Mouse (Mus musculus): Measurements from ENCODE around the gene Scn5a. TPM values are rescaled to one million over a fixed set of nuclear protein-coding genes. Genes with fewer than 3 reads are reported as not detected.
A peak's percentile ranks its signal among the peaks of the same experiment; 100 is the strongest.

Scn5a gene
- total and polyA plus RNA-seq, 3 experiments: 0.03 TPM; not detected in 2

GRCm38 (mm10) chr9:119580668-119581067 lies 1.9 kb upstream of the Scn5a start:
- no peaks in the 10 kb centered on the region for H3K27me3 ChIP-seq (ENCODE audit: control insufficient read depth in 1 of 2, insufficient read depth in 2 of 2, low read length in 2 of 2)

GRCm38 (mm10) chr9:119580187-119580586 lies 1.4 kb upstream of the Scn5a start:
- TF ChIP-seq MAZ (IDR thresholded peaks at IDR 0.05; ENCODE audit: low read depth, low read length) (no peak), MAX (IDR thresholded peaks at IDR 0.05; ENCODE audit: low read length) (no peak), EP300 (IDR thresholded peaks at IDR 0.05; ENCODE audit: low read depth in 1 of 2, low read length in 2 of 2) (no peak), HCFC1 (IDR thresholded peaks at IDR 0.05; ENCODE audit: low read depth, low read length) (no peak), USF2 (IDR thresholded peaks at IDR 0.05; ENCODE audit: borderline replicate concordance in 1 of 2, insufficient read depth in 1 of 2, low read depth in 1 of 2, low read length in 2 of 2) (no peak), CHD1 (IDR thresholded peaks at IDR 0.05; ENCODE audit: low read depth, low read length) (no peak), TAL1 (IDR thresholded peaks at IDR 0.05; ENCODE audit: low read length) (no peak), CTCF (IDR thresholded peaks at IDR 0.05 in 2 of 3, conservative IDR thresholded peaks at IDR 0.05 in 1 of 3; ENCODE audit: control insufficient read depth in 1 of 3, insufficient read depth in 1 of 3, low read depth in 2 of 3, low read length in 3 of 3, poor library complexity in 1 of 3, severe bottlenecking in 1 of 3) (no peak), KAT2A (conservative IDR thresholded peaks at IDR 0.05; ENCODE audit: low read depth, low read length) (no peak), GABPA (IDR thresholded peaks at IDR 0.05; ENCODE audit: low read depth, low read length) (no peak), POLR2A (IDR thresholded peaks at IDR 0.05; ENCODE audit: control insufficient read depth in 1 of 2, insufficient read depth in 1 of 2, low read depth in 1 of 2, low read length in 2 of 2, poor library complexity in 1 of 2) (no peak), TCF12 (IDR thresholded peaks at IDR 0.05; ENCODE audit: low read depth, low read length) (no peak), NRF1 (IDR thresholded peaks at IDR 0.05; ENCODE audit: insufficient read depth, low read depth, low read length, poor library complexity, severe bottlenecking) (no peak), ZC3H11A (IDR thresholded peaks at IDR 0.05; ENCODE audit: low read depth, low read length) (no peak)
- no peak overlapping the region for H3K27ac ChIP-seq (ENCODE audit: control insufficient read depth, low read depth, low read length)

More at GRCm38 (mm10) chr9:119580668-119581067, 1.9 kb upstream of the Scn5a start:
- no peak overlapping the region for H3K4me3 ChIP-seq (ENCODE audit: control insufficient read depth in 1 of 2, insufficient read depth in 1 of 2, low read depth in 2 of 2, low read length in 2 of 2)
- no peaks in the 10 kb centered on the region for H3K79me2 ChIP-seq (ENCODE audit: control insufficient read depth, insufficient read depth, low read length, poor library complexity)
- H3K9ac ChIP-seq (ENCODE audit: control insufficient read depth, low read depth, low read length, poor library complexity, severe bottlenecking): no peak overlapping the region
- no peaks in the 10 kb centered on the region for H3K36me3 ChIP-seq (ENCODE audit: control insufficient read depth in 1 of 2, insufficient read depth in 2 of 2, low read length in 2 of 2)
- TF ChIP-seq RAD21 (IDR thresholded peaks at IDR 0.05; ENCODE audit: low read depth, low read length) (peak; percentile 65), BHLHE40 (IDR thresholded peaks at IDR 0.05; ENCODE audit: borderline replicate concordance, low read depth, low read length) (no peak), CTCF (IDR thresholded peaks at IDR 0.05 in 2 of 3, conservative IDR thresholded peaks at IDR 0.05 in 1 of 3; ENCODE audit: control insufficient read depth in 1 of 3, insufficient read depth in 1 of 3, low read depth in 2 of 3, low read length in 3 of 3, poor library complexity in 1 of 3, severe bottlenecking in 1 of 3) (peak; percentile 71 to 92 (median 91)), KAT2A (conservative IDR thresholded peaks at IDR 0.05; ENCODE audit: low read depth, low read length) (no peak), ZC3H11A (IDR thresholded peaks at IDR 0.05; ENCODE audit: low read depth, low read length) (0 out of 2 replicates have a peak, but pooled peaks have one; percentile 21), MAZ (IDR thresholded peaks at IDR 0.05; ENCODE audit: low read depth, low read length) (no peak), SMC3 (IDR thresholded peaks at IDR 0.05; ENCODE audit: low read depth, low read length) (peak; percentile 62)
- DNase-seq (ENCODE audit: low read depth, low spot score): peak; percentile 51
- H3K4me1 ChIP-seq (ENCODE audit: control insufficient read depth in 1 of 2, insufficient read depth in 2 of 2, low read length in 2 of 2): no peaks in the 10 kb centered on the region
- no peak overlapping the region for H3K27ac ChIP-seq (ENCODE audit: control insufficient read depth, low read depth, low read length)
- no peaks in the 10 kb centered on the region for H3K9me3 ChIP-seq (replicated peaks; ENCODE audit: insufficient read depth, low read length)

More at GRCm38 (mm10) chr9:119580187-119580586, 1.4 kb upstream of the Scn5a start:
- no peaks in the 10 kb centered on the region for H3K27me3 ChIP-seq (ENCODE audit: control insufficient read depth in 1 of 2, insufficient read depth in 2 of 2, low read length in 2 of 2)
- no peaks in the 10 kb centered on the region for H3K4me1 ChIP-seq (ENCODE audit: control insufficient read depth in 1 of 2, insufficient read depth in 2 of 2, low read length in 2 of 2)
- no peak overlapping the region for H3K9ac ChIP-seq (ENCODE audit: control insufficient read depth, low read depth, low read length, poor library complexity, severe bottlenecking)
- H3K4me3 ChIP-seq (ENCODE audit: control insufficient read depth in 1 of 2, insufficient read depth in 1 of 2, low read depth in 2 of 2, low read length in 2 of 2): no peak overlapping the region
- no peaks in the 10 kb centered on the region for H3K36me3 ChIP-seq (ENCODE audit: control insufficient read depth in 1 of 2, insufficient read depth in 2 of 2, low read length in 2 of 2)
- H3K79me2 ChIP-seq (ENCODE audit: control insufficient read depth, insufficient read depth, low read length, poor library complexity): no peaks in the 10 kb centered on the region
- no peaks in the 10 kb centered on the region for H3K9me3 ChIP-seq (replicated peaks; ENCODE audit: insufficient read depth, low read length)
- no peak for DNase-seq (ENCODE audit: low read depth, low spot score)
